Mouse (Mus musculus) forebrain, embryonic 15.5 days (tissue): ENCODE data around the gene Gucy2d. TPM values are rescaled to one million over a fixed set of nuclear protein-coding genes. Genes with fewer than 3 reads are reported as not detected.

Experiments
- ATAC-seq: fragments of 200-750 bp; cut with Nextera tagmentation; replicated peaks from 2 replicates; pipeline ENCODE4 v1.8.0; 2017; ENCODE audit warnings: mild to moderate bottlenecking, moderate TSS enrichment, moderate library complexity
- H3K27ac ChIP-seq: fragments of 300-500 bp; sonication (generic); replicated peaks from 2 replicates; pipeline ENCODE4 v1.5.1; 2015; ENCODE audit warnings: mild to moderate bottlenecking, inconsistent platforms
- H3K27me3 ChIP-seq: fragments of 300-500 bp; sonication (generic); 2 replicates; pipeline ENCODE4 v1.6.1; 2015; ENCODE audit warnings: inconsistent platforms
- H3K36me3 ChIP-seq: fragments of 300-500 bp; sonication (generic); 2 replicates; pipeline ENCODE4 v1.6.1; 2015; ENCODE audit warnings: mild to moderate bottlenecking, inconsistent platforms
- H3K4me1 ChIP-seq: fragments of 300-500 bp; sonication (generic); 2 replicates; pipeline ENCODE4 v1.6.1; 2015; ENCODE audit warnings: inconsistent platforms
- H3K4me2 ChIP-seq: fragments of 300-500 bp; sonication (generic); replicated peaks from 2 replicates; pipeline ENCODE4 v1.6.1; 2015; ENCODE audit warnings: mild to moderate bottlenecking, inconsistent platforms
- H3K4me3 ChIP-seq: fragments of 300-500 bp; sonication (generic); 2 replicates; pipeline ENCODE4 v1.5.1; 2015; ENCODE audit warnings: mild to moderate bottlenecking, inconsistent platforms
- H3K9ac ChIP-seq: fragments of 300-500 bp; sonication (generic); replicated peaks from 2 replicates; pipeline ENCODE4 v1.6.1; 2015; ENCODE audit warnings: mild to moderate bottlenecking, inconsistent platforms
- H3K9me3 ChIP-seq: fragments of 300-500 bp; sonication (generic); 2 replicates; pipeline ENCODE4 v1.6.1; 2016; ENCODE audit warnings: inconsistent platforms
- WGBS: fragments of 180-500 bp; shearing (Covaris S2); methylation state at CpG from one replicate; pipeline ENCODE4 v1.1.7; 2015; ENCODE audit warnings: mixed read lengths; 5-methylcytosine and 5-hydroxymethylcytosine counted together
- polyA plus RNA-seq: library from polyadenylated mRNA; unstranded; fragments of >200 nt; fragmentation: Nextera tagmentation; extraction: Ambion mirVana; gene quantifications from 2 replicates; pipeline ENCODE4 v1.2.1, GENCODE M21; 2015

The Gucy2d gene
- polyA plus RNA-seq = not detected in 2 replicates

GRCm38 (mm10) chr7:98439956-98440466 lies at the start of gene Gucy2d:
Gene Gucy2d (plus strand): TSS chr7:98440416.
- no peak within 1 kb of the TSS for H3K4me2 ChIP-seq
- no peaks in the 10 kb centered on the region for H3K36me3 ChIP-seq
- WGBS = 50% methylated on average over 10 of the region's 10 CpGs
- H3K27me3 ChIP-seq = no peaks in the 10 kb centered on the region
- H3K9ac ChIP-seq = no peak within 1 kb of the TSS
- no peaks in the 10 kb centered on the region for H3K4me1 ChIP-seq
- no peak within 1 kb of the TSS for H3K27ac ChIP-seq
- no peaks in the 10 kb centered on the region for H3K9me3 ChIP-seq
- no peak for ATAC-seq
- no peak within 1 kb of the TSS for H3K4me3 ChIP-seq

GRCm38 (mm10) chr7:98390486-98390885 lies 49.7 kb upstream of the Gucy2d start:
- no peaks in the 10 kb centered on the region for H3K9me3 ChIP-seq
- no peaks in the 10 kb centered on the region for H3K36me3 ChIP-seq
- 68% methylated on average over 2 of the region's 2 CpGs for WGBS
- H3K4me2 ChIP-seq = no peak overlapping the region
- peaks cover 25% of the 10 kb centered on the region for H3K4me1 ChIP-seq
- H3K4me3 ChIP-seq = no peak overlapping the region
- no peaks in the 10 kb centered on the region for H3K27me3 ChIP-seq
- no peak overlapping the region for H3K27ac ChIP-seq
- no peak for ATAC-seq
- H3K9ac ChIP-seq = no peak overlapping the region

- 57% methylated on average over 7 of the region's 7 CpGs for WGBS
Observed at GRCm38 (mm10) chr7:98391351-98391936, 48.8 kb upstream of the Gucy2d start.

GRCm38 (mm10) chr7:98392466-98393201 lies 47.6 kb upstream of the Gucy2d start:
- Histone ChIP-seq H3K4me1 (peaks cover 25% of the 10 kb centered on the region), H3K9me3 (no peaks in the 10 kb centered on the region), H3K27me3 (no peaks in the 10 kb centered on the region), H3K9ac (no peak overlapping the region), H3K36me3 (no peaks in the 10 kb centered on the region), H3K27ac (no peak overlapping the region), H3K4me2 (no peak overlapping the region), H3K4me3 (no peak overlapping the region)
- WGBS = 72% methylated on average over 8 of the region's 8 CpGs
- ATAC-seq = no peak

More at GRCm38 (mm10) chr7:98391351-98391936, 48.8 kb upstream of the Gucy2d start:
- H3K36me3 ChIP-seq = no peaks in the 10 kb centered on the region
- H3K27ac ChIP-seq = peak overlapping the region; percentile 21
- no peak overlapping the region for H3K4me2 ChIP-seq
- peaks cover 25% of the 10 kb centered on the region for H3K4me1 ChIP-seq
- H3K9me3 ChIP-seq = no peaks in the 10 kb centered on the region
- H3K4me3 ChIP-seq = no peak overlapping the region
- no peaks in the 10 kb centered on the region for H3K27me3 ChIP-seq
- peak; percentile 88 for ATAC-seq
- no peak overlapping the region for H3K9ac ChIP-seq

- Histone ChIP-seq H3K4me1 (peaks cover 22% of the 10 kb centered on the region), H3K9me3 (no peaks in the 10 kb centered on the region), H3K27me3 (no peaks in the 10 kb centered on the region), H3K9ac (no peak overlapping the region), H3K27ac (peak overlapping the region; percentile 68), H3K36me3 (no peaks in the 10 kb centered on the region), H3K4me2 (no peak overlapping the region), H3K4me3 (no peak overlapping the region)
- 33% methylated on average over 15 of the region's 15 CpGs for WGBS
- peak; percentile 60 for ATAC-seq
Observed at GRCm38 (mm10) chr7:98402582-98403574, 37.3 kb upstream of the Gucy2d start.

- H3K4me3 ChIP-seq = no peak overlapping the region
- no peaks in the 10 kb centered on the region for H3K36me3 ChIP-seq
- no peak overlapping the region for H3K4me2 ChIP-seq
- 48% methylated on average over 4 of the region's 4 CpGs for WGBS
- ATAC-seq = peak; percentile 88
- no peak overlapping the region for H3K9ac ChIP-seq
- peaks cover 22% of the 10 kb centered on the region for H3K4me1 ChIP-seq
- H3K27me3 ChIP-seq = no peaks in the 10 kb centered on the region
- peak overlapping the region; percentile 68 for H3K27ac ChIP-seq
- no peaks in the 10 kb centered on the region for H3K9me3 ChIP-seq
Observed at GRCm38 (mm10) chr7:98403996-98404395, 36.2 kb upstream of the Gucy2d start.

- H3K27ac ChIP-seq = no peak overlapping the region
- no peak overlapping the region for H3K9ac ChIP-seq
- H3K4me3 ChIP-seq = no peak overlapping the region
- peaks cover 20% of the 10 kb centered on the region for H3K4me1 ChIP-seq
- H3K4me2 ChIP-seq = no peak overlapping the region
- H3K36me3 ChIP-seq = no peaks in the 10 kb centered on the region
- ATAC-seq = no peak
- no peaks in the 10 kb centered on the region for H3K9me3 ChIP-seq
- no peaks in the 10 kb centered on the region for H3K27me3 ChIP-seq
- WGBS = 93% methylated on average over 5 of the region's 5 CpGs
Observed at GRCm38 (mm10) chr7:98407615-98408014, 32.6 kb upstream of the Gucy2d start.

GRCm38 (mm10) chr7:98413115-98413514 lies 27.1 kb upstream of the Gucy2d start:
- Histone ChIP-seq H3K4me1 (peaks cover 9% of the 10 kb centered on the region; the same call in 1 of the 2 replicates), H3K4me3 (no peak overlapping the region), H3K27me3 (no peaks in the 10 kb centered on the region), H3K4me2 (no peak overlapping the region), H3K36me3 (no peaks in the 10 kb centered on the region), H3K27ac (no peak overlapping the region), H3K9me3 (no peaks in the 10 kb centered on the region), H3K9ac (no peak overlapping the region)
- 83% methylated on average over 4 of the region's 4 CpGs for WGBS
- ATAC-seq = no peak

- H3K4me1 ChIP-seq = peaks cover 23% of the 10 kb centered on the region
- no peaks in the 10 kb centered on the region for H3K27me3 ChIP-seq
- H3K36me3 ChIP-seq = no peaks in the 10 kb centered on the region
- 73% methylated on average over 3 of the region's 3 CpGs for WGBS
- no peak for ATAC-seq
- no peak overlapping the region for H3K4me3 ChIP-seq
- no peak overlapping the region for H3K27ac ChIP-seq
- H3K9ac ChIP-seq = no peak overlapping the region
- no peaks in the 10 kb centered on the region for H3K9me3 ChIP-seq
- H3K4me2 ChIP-seq = no peak overlapping the region
Observed at GRCm38 (mm10) chr7:98415550-98415949, 24.7 kb upstream of the Gucy2d start.

GRCm38 (mm10) chr7:98416020-98416419 lies 24.2 kb upstream of the Gucy2d start:
- peaks cover 23% of the 10 kb centered on the region for H3K4me1 ChIP-seq
- H3K27me3 ChIP-seq = no peaks in the 10 kb centered on the region
- no peak for ATAC-seq
- 74% methylated on average over 4 of the region's 4 CpGs for WGBS
- H3K4me2 ChIP-seq = no peak overlapping the region
- no peak overlapping the region for H3K27ac ChIP-seq
- no peak overlapping the region for H3K4me3 ChIP-seq
- H3K9ac ChIP-seq = no peak overlapping the region
- no peaks in the 10 kb centered on the region for H3K9me3 ChIP-seq
- no peaks in the 10 kb centered on the region for H3K36me3 ChIP-seq

- Histone ChIP-seq H3K9ac (no peak overlapping the region), H3K4me2 (no peak overlapping the region), H3K36me3 (no peaks in the 10 kb centered on the region), H3K4me1 (peaks cover 23% of the 10 kb centered on the region), H3K27ac (no peak overlapping the region; the same call in 1 of the 2 replicates), H3K27me3 (no peaks in the 10 kb centered on the region), H3K9me3 (no peaks in the 10 kb centered on the region), H3K4me3 (no peak overlapping the region)
- 68% methylated on average over 17 of the region's 17 CpGs for WGBS
- no peak for ATAC-seq
Observed at GRCm38 (mm10) chr7:98418031-98418805, 22.0 kb upstream of the Gucy2d start.
